Comparison of ENCODE assay signal across 15 mouse cellular contexts in genomic region chr16:42779957-42780356, GRCm38 (mm10).
DNase-seq lines count a peak whose midpoint lies in the region; ATAC-seq lines count a peak whose summit lies in the region.
"Had no signal": no experiment of that assay in that cellular context is flagged by ENCODE, and none has a peak within 500 bp of the region (broad histone marks: within the 10 kb centered on the region; RNA-seq: fewer than 3 reads in every experiment).

No protein-coding gene starts in this region.

- no peak overlapping the region for H3K9ac ChIP-seq in heart, embryonic 16.5 days (ENCODE audit: low read length)
- H3K9ac ChIP-seq: limb, embryonic 13.5 days; liver, postnatal 0 days; midbrain, embryonic 15.5 days had no signal

- H3K4me3 ChIP-seq in heart, embryonic 10.5 days: no peak overlapping the region
- no peak overlapping the region for H3K4me3 ChIP-seq in heart, embryonic 16.5 days (ENCODE audit: low read length)
- H3K4me3 ChIP-seq: gastrocnemius, adult 2 months; limb, embryonic 13.5 days; midbrain, embryonic 15.5 days had no signal

- DNase-seq in heart, embryonic 10.5 days (ENCODE audit: low spot score): no peak
- DNase-seq in heart, adult 8-10 months (ENCODE audit: low spot score): no peak
- peak; percentile 22 for DNase-seq in ovary, adult 18-20 months (ENCODE audit: low spot score)
- no peak for DNase-seq in ovary, postnatal 36 days (ENCODE audit: low spot score)
- peak; percentile 17 for DNase-seq in NIH3T3 (ENCODE audit: low read depth)
- DNase-seq in kidney, postnatal 14 days: no peak
- DNase-seq: cerebellum, adult 9-11 months; gastrocnemius, adult 2 months; liver, postnatal 0 days had no signal

- peaks cover 24% of the 10 kb centered on the region for H3K4me1 ChIP-seq in heart, embryonic 10.5 days
- H3K4me1 ChIP-seq in heart, embryonic 16.5 days (ENCODE audit: control insufficient read depth, insufficient read depth, low read length): peaks cover 23% of the 10 kb centered on the region

- no peaks in the 10 kb centered on the region for H3K9me3 ChIP-seq in heart, embryonic 10.5 days
- no peaks in the 10 kb centered on the region for H3K9me3 ChIP-seq in heart, embryonic 16.5 days (replicated peaks; ENCODE audit: control insufficient read depth, low read length)
- H3K9me3 ChIP-seq: limb, embryonic 13.5 days; midbrain, embryonic 15.5 days had no signal

- WGBS in heart, embryonic 10.5 days: 26% methylated on average over 3 of the region's 3 CpGs
- WGBS in heart, embryonic 16.5 days: 26% methylated on average over 3 of the region's 3 CpGs

- no peaks in the 10 kb centered on the region for H3K36me3 ChIP-seq in heart, embryonic 10.5 days
- H3K36me3 ChIP-seq in heart, embryonic 16.5 days (ENCODE audit: control insufficient read depth, insufficient read depth): no peaks in the 10 kb centered on the region
- H3K36me3 ChIP-seq: limb, embryonic 13.5 days; midbrain, embryonic 15.5 days had no signal

- no peaks in the 10 kb centered on the region for H3K27me3 ChIP-seq in heart, embryonic 10.5 days (ENCODE audit: insufficient read depth, poor library complexity, severe bottlenecking)
- H3K27me3 ChIP-seq in heart, embryonic 16.5 days (ENCODE audit: control insufficient read depth, insufficient read depth, low read length): no peaks in the 10 kb centered on the region
- H3K27me3 ChIP-seq: limb, embryonic 13.5 days; midbrain, embryonic 15.5 days had no signal

- peak overlapping the region; percentile 85 for H3K27ac ChIP-seq in heart, embryonic 10.5 days
- peak overlapping the region; percentile 2; the same call in 1 of the 2 replicates for H3K27ac ChIP-seq in heart, embryonic 16.5 days (ENCODE audit: low read length)
- H3K27ac ChIP-seq: gastrocnemius, adult 2 months; limb, embryonic 13.5 days had no signal

- H3K4me2 ChIP-seq in heart, embryonic 16.5 days (ENCODE audit: low read depth, low read length): no peak overlapping the region
- H3K4me2 ChIP-seq: limb, embryonic 13.5 days; midbrain, embryonic 15.5 days had no signal

- ATAC-seq in heart, embryonic 16.5 days (replicated peaks; ENCODE audit: extremely low read depth, insufficient read depth, low FRiP score): no peak
- ATAC-seq: CD4-positive, CD25-positive, alpha-beta regulatory T cell, adult 4 months; forebrain, embryonic 16.5 days; inflammation-experienced regulatory T-cells, adult 6 months; liver, postnatal 0 days had no signal

Comparison
In these comparisons a context has a peak if more than half of its experiments do, and no peak if none do; other contexts are left out.
1. DNase-seq: peak in ovary, adult 18-20 months (single experiment) and NIH3T3 (single experiment); none in heart, embryonic 10.5 days (single experiment), heart, adult 8-10 months (single experiment), ovary, postnatal 36 days (single experiment) and kidney, postnatal 14 days (single experiment).